Mouse (Mus musculus) T-helper 1 cell (primary cell): ENCODE measurements around the gene Fancc.

Experiments used
- in situ Hi-C: fragments of 300-600 bp; cut with MboI, MseI; formaldehyde crosslinking; loops from one replicate; pipeline ENCODE4 v1.15.1; 2025; ENCODE audit warnings: high pct_unique_total_duplicates

Gene Fancc

DNA sequence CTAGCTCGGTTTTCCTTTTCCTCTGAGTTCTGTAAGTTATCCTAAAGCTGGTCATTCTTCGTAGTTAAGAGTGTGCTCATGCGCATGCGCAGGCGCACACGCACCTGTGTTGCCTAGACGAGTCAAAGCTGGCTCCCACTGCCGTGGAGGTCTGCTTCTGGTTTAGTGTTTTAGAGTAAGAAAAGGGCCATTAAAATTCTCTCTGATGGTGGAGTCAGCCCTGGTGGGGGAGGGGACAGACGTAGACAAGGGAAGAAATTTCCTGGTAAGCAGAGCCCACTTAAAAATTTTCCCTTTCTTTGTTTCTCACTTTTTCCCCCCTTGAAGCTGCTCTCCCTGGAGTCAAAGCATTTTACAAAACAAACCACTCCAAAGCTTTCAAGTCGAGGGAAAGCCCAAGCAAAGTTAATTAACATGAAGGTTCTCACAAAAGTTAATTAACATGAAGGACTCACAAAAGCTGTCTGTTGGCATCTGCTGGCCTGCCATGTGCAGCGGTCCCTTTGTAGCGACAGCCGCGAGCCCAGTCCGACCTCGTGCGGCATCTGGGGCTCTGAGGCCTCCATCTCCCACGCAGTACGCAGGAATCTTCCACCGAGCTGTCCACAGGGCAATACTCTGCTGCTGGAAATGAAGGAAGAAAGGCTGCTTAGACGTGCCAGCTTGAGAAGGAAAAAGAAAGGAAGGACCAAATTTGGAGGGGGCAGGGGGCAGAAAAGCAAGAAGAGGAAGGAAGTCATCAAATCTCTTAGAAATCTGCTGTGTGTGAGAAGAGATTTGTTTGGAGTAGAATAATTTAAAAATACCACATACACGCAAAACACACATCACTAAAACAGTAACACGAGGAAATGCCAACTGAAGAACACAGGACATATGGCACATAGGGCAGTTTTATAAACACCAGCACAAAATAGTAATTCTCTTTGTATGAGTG lies at the start of gene Fancc:
Gene Fancc, minus strand, starts transcription at position 633 of the 937 bp plus-strand sequence.
- in situ Hi-C loops, result no loop called here

- in situ Hi-C loops, result no loop called here
These were observed 48.2 kb upstream of the Fancc start for GRCm38 (mm10) chr13:63545291-63545690.

- in situ Hi-C loops, result no loop called here
These were observed 47.8 kb upstream of the Fancc start for GRCm38 (mm10) chr13:63544967-63545253.

DNA sequence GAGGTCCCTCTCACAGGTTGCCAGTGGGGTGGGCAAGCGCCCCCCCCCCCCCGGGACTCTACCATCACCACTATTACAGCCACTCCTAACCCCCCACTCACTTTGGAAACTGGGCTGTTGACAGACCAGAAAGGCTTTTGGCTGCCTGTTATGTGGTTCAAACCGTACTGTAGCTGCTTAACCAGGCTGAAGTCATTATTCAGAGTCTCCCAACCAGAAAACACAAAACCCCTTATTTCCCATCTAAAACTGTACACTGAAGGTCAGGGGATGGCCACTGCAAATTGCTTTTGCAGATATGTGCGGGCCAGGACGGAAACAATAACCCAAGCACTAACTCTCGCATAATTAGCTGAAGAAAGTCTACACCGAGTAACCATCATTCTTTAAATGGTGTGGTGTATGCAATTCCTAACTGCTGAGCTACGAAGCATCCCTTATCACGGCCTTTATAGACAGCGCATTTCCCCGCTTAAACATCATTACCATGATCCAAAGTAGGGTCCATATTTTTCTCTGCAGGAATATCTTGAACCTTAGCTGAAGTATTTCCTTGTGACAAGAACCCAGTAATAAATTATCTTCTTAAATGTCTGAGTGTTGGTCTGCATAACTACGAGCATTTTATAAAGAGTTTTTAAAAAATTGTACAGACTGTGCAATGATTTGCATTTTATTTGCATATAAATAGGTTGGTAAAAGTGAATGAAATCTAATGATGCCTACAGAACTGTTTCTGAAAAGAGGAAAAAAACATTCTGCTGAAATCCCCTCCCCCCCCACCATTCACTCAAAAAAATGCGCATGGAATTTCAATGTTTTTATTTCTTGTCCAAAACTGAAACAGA lies 47.3 kb upstream of the Fancc start:
- in situ Hi-C loops, result no loop called here

DNA sequence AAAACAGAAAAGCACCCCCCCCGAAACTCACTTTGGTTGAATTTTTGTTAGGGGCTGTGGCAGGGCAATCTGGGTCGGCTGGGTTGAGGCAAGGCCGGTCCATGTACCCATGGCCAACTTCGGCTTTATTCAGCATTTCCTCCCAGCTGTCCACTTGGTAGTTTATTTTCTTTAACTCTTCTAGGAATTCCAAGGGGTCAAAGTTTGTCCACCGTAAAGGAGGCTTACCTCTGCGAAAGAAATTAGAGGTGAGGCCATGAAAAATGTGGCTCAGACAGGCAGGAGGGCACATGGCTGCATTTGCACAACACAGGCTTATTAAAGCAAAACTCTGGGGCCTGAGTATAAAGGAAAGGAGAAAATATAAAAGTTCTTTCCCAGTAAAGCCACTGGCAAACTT lies 46.4 kb upstream of the Fancc start:
- in situ Hi-C loops, result no loop called here

DNA sequence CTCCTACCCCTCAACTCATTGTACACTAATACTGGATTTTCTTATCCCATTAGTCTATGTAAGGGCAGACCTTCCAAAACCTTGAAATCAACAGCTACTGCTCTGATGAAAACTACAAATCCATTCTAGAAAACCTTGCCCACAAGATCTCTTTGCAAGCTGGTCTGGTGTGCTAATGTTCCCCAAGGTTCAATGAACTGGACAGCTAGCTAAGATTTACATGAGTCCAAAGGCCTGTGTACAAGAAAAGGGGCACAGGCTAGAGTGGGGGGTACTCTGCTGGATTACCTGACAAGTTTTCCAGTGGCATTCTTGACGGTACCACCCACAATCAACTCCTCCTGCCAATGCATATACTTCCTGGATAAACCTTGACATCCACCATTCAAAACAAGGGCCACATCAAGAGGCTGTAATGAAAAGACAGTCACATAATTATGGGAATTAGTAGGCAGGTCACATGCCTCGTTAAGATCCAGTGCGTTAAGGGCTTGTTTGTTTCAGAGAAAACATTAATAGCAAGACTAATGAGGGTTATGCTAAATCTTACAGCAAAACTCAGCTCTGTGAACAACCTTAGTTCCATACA lies 45.8 kb upstream of the Fancc start:
- in situ Hi-C loops, result no loop called here

GRCm38 (mm10) chr13:63541510-63541909 lies 44.4 kb upstream of the Fancc start:
- in situ Hi-C loops, result no loop called here

DNA sequence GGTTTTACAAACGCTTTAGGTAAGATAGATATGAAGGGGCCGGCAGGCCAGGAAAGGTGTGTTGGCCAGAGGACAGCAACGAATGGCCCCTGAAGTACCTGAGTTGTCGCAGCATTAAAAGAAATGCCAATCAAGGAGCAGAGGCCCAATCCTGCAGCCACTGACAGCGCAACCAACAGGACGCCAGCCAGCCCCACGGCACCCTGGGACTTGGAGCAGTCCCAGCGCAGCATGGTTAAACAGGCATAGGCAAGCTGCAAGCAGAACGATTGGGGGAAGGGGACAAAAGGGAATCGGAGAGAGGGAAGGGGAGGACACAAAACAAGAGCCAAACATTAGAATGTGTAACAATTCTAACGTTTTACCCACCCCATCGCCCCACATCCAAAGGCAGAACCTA lies 43.5 kb upstream of the Fancc start:
- in situ Hi-C loops, result no loop called here

DNA sequence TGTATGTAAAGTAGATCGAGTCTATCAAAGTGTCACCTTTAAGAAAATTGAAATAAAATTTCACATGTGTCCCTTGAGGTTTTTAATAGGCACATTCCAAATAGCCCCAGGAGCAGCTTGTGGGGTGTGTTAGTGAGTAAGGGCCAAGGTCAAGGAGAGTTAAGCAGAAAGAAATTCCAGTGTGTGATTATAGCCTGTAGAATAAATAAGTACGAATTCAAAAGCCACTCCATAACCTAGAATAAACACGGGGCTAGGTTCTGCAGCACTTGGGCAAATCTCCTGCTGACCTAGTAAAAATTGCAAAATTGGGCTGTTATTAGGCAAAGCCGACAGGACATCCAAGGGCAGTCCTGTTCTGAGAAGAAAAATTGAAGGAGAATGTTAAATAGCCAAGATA lies 37.9 kb upstream of the Fancc start:
- in situ Hi-C loops, result no loop called here

GRCm38 (mm10) chr13:63530857-63531256 lies 33.8 kb upstream of the Fancc start:
- in situ Hi-C loops, result no loop called here

DNA sequence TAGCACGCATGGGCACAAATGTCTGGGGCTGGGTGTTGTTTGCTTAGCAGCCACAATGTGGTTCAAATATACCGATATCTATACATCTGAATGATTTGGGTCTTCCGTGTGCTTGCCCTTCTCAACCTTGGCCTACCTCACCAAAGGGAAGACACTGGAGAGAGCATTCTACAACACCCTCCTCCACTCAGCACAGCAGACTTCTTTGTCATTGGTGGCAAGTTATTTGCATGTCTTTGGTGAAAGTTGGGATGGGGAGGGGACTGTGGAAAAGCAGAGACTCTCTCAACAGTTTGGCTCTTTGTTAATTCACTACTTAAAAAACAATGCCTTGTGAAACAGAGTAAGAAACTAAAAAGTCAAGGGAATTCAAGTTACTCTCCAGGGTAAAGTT lies 33.3 kb upstream of the Fancc start:
- in situ Hi-C loops, result no loop called here

DNA sequence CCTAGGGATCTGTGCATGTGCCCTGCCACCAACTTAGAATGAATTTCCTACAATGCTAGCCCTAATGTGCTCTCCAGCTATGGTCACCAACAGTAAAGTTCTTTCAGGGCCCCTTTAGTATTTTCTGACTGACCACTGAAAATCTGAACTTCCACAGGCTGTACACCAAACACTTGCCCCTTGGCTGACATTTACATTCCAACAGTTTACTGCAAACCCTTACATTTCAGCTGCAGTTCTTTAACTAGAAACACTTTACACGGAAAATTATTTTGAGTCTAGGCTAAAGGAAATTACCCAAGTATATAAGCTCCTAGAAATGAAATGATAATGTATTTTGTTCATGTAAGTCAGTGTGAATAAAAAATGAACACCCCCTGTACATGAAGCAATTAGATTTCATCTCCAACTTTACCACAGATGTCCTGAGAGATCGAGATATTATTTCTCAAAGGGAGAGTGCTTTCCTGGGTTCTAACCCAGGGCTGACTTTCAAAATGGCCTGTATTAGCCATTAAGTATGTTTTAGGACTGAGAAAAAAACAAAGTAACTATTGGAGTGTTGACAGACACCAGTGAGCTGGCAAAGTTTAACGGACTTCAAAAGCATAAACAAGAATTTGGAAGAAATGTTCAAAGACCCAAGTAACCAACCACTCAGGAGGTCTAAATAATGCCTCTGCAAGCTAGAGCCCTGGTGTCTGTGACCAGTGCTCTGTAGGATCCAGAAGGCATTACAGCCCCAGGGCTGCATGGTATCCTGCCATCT lies 32.7 kb upstream of the Fancc start:
- in situ Hi-C loops, result loop anchor here (5.0 kb wide), 1 partner anchor 82 kb away; no protein-coding TSS in a partner anchor

DNA sequence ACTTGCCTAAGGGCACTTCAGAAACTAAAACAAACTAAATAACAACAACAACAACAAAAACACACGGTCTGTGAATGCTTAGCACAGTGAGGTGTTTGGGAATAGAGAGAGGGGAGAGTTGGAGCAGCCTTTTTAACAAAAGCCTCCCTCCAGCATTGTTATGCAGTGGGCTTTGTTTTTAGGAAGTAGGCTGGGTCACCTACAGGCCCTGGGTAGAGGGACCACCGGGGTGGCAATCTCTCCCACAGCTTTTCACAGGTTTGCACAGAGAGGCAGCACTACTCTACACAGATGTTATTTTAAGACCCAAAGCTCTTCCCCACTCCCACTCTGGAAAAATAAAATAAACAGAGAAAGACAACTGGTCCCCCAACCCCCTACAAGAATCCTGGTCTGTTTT lies 31.8 kb upstream of the Fancc start:
- in situ Hi-C loops, result loop anchor here (5.0 kb wide), 1 partner anchor 82 kb away; no protein-coding TSS in a partner anchor

DNA sequence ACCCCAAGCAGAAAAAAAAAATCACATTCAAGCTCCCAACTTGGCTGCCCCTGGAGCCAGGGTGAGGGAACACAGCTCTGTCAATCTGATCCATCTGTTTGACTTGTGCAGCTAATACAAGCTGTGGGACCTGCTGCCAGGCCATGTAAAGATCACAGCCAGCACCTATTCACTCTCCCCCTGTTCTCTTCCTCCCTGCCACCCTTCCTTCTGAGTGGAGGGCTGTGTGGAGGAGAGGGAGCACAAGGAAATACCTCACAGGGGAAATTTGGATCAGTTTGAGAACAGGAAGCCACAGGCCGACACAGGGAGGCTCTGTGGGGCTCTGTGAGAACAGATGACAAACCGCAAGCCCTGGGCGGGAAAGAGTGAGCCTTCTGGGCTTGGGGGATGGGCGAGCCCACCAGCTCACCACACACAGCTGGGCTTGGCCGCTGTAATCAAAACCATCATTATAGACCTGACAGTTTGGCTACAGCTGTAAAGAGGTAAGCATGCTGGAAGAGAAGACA lies 31.1 kb upstream of the Fancc start:
- in situ Hi-C loops, result loop anchor here (5.0 kb wide), 1 partner anchor 81 kb away; no protein-coding TSS in a partner anchor

DNA sequence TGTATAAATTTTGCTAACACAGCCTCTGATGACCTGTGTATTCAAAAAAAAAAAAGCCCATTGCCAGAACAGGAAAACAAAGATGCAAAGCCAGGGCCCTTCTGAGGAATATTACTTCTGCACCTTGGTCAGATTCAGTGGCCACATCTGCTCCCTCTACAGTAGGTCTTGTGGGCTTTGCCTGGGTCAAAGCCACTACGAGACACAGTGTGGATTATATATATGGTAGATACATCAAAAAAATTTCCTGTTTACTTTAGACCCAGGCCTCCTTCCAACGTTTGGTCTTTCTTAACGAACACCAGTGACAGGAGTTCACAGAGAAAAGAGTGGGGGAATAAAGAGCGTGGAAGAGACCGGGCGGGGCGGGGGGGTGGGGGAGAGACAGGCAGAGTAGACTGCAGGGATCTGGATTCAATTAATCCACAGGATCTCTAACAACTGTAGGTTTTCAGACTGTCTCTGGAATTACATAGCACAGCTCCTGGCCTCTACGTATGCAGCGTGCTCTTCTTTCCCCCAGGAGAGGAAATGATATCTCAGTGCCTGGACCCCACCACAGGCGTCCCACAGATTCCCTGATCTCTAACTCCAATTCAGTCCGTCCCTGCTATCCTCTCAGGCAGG lies 28.6 kb upstream of the Fancc start:
- in situ Hi-C loops, result loop anchor here (5.0 kb wide), 1 partner anchor 78 kb away; no protein-coding TSS in a partner anchor

GRCm38 (mm10) chr13:63524608-63525570 lies 27.8 kb upstream of the Fancc start:
- in situ Hi-C loops, result loop anchor here (5.0 kb wide), 1 partner anchor 78 kb away; no protein-coding TSS in a partner anchor

DNA sequence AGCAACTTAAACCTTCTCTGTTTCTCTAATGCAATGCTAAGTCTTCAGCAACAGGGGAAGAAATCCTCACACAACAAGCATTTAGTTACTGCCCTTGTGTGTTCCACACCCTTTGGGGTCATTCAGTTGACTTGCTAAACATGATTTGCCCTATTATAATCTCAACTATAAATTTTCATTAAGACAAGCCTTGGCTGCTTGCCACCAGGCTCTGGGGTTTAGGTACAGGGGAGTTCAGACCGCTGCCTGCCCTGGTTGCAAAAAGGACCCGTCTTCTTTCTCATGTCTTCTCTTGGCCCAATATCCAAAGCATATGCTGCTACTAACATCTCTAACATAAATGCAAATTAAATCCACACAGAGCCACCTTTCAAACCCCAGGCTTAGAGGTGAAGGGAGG lies 27.0 kb upstream of the Fancc start:
- in situ Hi-C loops, result no loop called here

GRCm38 (mm10) chr13:63522832-63523231 lies 25.8 kb upstream of the Fancc start:
- in situ Hi-C loops, result no loop called here

DNA sequence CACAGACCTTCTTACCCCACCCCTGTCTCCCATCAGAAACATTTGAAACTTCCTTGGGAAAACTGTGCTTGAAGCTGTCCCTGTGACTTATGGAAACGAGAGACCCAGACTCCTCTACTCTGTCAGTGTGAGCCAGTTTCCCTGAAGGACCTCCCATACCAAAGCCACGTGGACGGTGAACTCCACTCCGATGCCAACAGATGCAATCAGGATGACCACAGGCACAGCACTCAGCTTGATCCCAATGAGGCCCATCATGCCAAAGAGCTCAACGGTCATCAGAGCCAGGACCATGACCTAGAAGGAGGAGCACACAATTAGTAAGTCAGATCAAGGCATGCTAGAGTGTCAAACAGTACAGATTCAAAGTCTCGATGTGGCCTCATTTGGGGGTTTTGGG lies 23.0 kb upstream of the Fancc start:
- in situ Hi-C loops, result no loop called here
